Mouse (Mus musculus) cortical plate, adult 2 months (tissue): ENCODE results near the gene Herc3.

Experiments
- CTCF ChIP-seq: fragments of 200-500 bp; IDR thresholded peaks from 2 replicates; pipeline ENCODE4 v1.5.1; 2011; ENCODE audit warnings: mild to moderate bottlenecking, control low read depth, low read length; ENCODE audit not compliant: insufficient read depth; ENCODE audit errors: extremely low read depth
- POLR2A ChIP-seq: fragments of 200-500 bp; IDR thresholded peaks from 2 replicates; pipeline ENCODE4 v1.6.1; 2011; ENCODE audit warnings: mild to moderate bottlenecking, low read length, control low read depth; ENCODE audit not compliant: insufficient read depth; ENCODE audit errors: extremely low read depth

GRCm38 (mm10) chr6:58964091-58964490 is 132.8 kb downstream of the Herc3 start:
- TF ChIP-seq CTCF, result no peak
- TF ChIP-seq POLR2A, result no peak
